Mouse (Mus musculus) spleen, adult 18-20 months (tissue): Measurements from ENCODE around the gene Tex2.
"Not testable (repeated sequence)": the region's sequence is repeated elsewhere in the genome, so short reads cannot be mapped to it uniquely, and the experiment has no call there.

Experiments used
- DNase-seq, 2 experiments: peaks; one replicate each; pipeline ENCODE4 v3.0.0; 2022; ENCODE audit warnings: mixed read lengths in 2 of 2

Gene Tex2

DNA sequence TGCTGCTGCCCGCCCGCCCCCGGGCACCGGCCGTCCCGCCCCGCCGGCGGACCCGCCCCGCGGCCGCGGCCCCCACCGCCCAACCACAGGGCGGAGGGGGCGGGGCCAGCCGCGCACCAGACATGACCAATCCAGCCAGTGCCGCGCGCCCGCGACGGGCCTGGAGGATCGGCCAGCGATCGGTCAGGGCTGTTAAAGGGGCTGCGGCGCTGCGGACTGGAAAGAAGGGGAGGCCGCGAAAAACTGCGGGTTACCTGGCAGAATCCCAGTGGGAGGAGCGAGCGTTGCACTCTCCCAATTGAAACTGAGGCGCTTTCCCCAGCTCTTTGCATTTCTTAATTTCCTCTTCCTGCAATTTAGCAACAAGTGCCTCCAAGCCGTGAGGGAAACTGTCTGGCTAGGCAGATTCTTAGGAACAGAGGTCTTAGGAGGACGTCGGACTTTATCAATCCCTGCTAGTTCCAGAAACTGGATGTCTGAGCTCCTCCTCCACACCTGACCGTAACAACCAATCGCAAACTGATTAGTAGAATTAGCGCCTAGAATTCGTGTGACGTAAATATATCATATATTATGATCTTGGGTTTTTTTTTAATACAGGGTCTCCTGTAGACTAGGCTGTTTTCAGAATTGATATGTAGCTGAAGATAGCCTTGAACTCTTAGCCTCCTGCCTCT lies at the start of gene Tex2:
Tex2 (minus strand) TSS at position 463 of the 677 bp plus-strand sequence.
- DNase-seq, result peak; percentile 91 to 93

DNA sequence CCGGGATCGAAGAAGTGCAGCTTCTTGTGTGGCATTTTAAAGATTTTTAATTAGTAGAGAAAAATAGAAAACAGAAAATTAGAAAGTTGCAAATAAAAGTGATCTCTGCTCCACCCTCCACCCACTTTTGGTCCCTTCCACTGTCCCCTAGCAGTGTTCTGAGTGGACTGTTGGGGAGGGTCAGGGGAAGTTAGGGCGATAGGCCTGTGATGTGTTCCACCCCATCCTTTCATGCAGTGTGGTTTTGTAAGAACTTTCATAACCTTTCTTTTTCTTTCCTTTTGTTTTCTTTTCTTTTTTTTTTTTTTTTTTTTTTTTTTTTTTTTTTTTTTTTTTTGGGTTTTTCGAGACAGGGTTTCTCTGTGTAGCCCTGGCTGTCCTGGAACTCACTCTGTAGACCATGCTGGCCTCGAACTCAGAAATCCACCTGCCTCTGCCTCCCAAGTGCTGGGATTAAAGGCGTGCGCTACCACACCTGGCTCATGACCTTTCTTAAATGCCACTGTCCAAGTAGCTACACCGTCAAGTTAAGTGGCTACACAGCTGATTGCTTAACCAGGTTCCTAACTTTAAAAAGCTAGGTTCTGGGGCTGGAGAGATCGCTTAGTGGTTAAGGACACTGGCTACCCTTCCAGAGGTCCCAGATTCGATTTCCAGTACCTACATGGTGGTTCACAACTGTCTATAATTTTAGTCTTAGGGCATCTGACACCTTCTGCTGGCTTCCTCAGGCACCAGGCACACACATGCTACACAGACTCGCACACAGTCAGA lies 49.6 kb upstream of the Tex2 start:
- DNase-seq, result no peak

DNA sequence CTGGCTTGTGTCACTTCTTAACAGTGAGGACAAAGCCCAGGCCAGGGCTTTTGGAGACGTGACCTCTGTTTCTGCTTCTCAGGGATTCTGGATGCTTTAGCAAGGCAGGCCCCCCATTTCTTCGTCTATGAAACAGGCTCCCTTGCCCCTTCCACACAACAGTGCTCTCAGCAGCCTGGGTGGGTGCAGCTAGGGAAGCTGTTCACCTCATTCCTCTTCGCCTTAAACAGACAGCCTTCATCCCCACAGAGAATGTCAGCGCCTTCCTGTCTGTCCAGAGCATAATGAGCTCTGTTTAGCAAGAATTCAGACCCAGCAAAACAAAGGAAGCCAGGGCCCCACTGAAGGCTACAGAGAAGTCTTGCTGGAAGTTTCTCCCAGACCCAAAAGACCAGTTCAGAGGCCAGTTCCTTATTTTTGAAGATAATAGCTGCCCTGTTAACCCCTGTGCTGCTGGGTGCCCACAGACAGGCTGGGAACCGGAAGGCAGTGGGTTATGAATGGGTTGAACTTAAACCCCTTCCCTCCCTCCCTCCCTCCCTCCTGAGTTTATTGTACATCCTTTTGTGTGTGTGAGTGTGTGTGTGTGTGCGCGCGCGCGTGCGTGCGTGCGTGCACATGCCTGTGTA lies 47.3 kb upstream of the Tex2 start:
- no peak for DNase-seq

DNA sequence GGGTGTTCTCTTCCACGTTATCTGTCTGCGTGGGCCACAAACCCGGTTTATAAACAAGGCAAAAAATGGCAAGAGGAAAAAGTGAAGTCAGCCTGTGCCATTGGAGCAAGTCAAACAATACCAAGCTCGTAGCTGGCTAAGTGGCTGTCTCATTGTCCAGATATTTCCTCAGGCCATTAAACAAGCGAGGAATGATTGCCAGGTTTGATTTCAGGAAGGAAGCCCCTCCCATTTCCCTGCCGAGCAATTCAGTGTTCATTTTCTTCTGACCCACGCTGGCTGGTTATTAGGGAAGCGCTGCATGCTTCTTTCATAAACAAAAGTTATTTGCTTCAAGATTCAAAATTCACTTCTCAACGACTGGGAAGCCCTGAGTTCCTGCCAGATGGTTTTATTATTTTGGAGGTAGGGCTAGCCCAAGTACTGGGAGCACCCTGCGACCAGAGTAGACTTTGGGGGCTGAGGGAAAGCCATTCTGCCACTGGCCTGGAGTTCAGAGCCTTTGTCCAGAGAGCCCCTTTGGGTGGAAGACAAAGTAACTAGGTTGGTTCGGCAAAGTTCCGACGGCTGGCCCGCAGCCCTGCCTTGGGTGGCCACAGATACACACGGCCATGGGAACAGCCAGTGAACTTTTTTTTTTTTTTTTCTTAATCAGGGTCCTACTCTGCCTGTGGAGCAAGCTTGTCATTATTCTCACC lies 46.5 kb upstream of the Tex2 start:
- DNase-seq, result no peak

DNA sequence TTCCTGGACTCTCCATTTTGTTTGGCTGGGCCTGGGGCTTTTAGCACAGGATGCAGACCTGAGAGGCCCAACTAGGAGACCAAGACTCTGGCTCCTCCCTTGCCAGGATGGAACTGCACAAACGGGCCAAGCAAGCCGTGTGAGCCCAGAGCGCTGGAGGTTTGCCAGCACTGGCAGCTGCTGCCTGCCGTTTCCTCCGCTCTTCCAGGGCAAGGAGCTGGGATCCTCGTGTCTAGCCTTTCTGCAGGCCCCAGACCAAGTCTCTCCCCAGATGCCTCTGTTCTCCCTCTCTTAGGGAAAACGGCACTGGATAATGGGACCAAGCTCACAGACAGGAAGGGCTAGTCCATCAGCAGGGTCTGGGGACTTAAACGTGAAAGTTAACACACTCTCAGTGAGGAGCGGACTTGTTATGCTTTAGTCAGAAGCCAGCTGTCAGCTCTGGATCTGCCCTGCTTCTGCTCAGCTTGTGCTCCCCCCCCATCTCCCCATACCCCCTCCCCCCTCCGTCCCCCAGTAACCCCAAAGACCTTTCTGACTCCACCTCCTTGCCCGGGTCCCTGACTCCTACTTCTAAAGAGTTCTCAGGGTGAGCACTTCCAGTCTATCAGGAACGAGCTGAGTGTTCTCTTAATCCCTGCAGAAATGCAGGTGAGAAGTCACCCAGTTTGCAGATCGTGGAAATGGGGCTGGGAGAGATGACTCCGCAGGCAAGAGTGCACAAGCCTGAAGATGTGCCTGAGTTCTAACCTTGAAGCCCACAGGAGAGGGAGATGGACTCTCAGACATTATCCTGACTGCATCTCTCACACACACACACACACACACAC lies 45.0 kb upstream of the Tex2 start:
- no peak for DNase-seq

DNA sequence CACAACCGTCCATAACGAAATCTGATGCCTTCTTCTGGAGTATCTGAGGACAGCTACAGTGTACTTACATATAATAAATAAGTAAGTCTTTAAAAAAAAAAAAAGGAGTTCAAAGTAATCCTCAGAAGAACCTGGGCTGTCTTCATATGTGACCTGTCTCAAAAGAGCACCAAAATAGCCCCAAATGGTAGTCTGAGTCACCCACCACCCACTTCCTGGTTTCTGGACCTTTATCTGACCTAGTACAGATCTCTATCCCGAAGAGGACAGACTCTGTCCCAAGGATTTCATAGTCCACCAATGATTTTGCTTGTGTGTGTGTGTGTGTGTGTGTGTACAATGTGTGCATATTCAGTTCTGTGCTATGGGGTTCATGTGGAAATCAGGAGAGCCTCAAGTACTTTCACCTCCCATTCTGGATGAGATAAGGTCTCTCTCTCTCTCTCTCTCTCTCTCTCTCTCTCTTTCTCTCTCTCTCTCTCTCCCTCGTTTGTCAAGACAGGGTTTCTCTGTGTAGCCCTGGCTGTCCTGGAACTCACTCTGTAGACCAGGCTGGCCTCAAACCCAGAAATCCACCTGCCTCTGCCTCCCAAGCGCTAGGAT lies 43.8 kb upstream of the Tex2 start:
- DNase-seq, result not testable (repeated sequence)

DNA sequence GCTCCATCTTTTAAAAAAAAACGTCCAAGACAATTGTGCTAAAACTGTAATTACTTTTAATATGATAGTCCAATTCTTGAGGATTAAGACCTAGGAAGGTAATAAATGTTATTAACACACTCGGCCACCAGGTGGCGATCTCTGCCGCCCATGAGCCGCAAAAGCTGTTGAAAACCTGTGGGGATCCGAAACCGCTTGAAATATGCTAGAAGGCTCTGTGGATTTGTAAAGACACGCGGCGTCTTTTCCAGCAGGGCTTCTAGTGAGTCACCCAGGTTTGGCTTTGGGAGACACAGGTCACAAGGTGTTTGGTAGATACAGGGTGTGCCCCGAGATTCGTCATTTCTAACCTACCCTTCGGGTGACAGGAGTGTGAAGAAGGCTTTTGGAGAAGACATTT lies 35.1 kb upstream of the Tex2 start:
- peak; percentile 63 to 81 for DNase-seq

DNA sequence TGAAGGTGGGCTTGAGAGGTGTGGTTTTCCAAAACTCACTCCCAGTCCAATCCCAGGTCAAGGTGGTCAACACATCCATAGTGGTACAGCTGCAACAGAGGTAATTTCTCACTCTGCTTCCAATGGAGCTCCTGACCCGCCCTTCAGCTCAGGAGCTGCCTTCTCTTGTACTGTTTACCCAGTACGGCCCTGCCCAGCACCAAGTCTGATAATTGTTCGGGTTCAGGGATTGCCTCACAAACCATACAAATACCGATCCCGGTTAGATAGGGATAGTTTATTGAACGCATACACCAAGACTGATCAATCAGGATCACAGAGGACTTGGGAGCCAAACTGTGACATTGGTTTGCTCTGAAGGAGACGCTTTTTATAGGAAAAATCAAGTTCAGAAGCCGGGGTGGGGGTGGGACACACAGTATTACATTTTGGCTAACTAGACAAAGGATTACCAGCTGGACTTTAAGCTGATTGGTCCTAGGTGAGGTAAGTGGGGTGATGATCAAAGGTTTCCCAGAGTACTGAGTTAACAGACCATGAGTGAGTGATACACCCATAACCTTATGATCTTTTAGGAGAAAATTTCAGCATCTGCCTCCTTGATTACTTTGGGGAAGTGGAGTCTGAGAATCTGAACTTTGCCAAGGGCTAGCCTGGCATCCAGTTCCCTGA lies 29.9 kb upstream of the Tex2 start:
- no peak for DNase-seq

DNA sequence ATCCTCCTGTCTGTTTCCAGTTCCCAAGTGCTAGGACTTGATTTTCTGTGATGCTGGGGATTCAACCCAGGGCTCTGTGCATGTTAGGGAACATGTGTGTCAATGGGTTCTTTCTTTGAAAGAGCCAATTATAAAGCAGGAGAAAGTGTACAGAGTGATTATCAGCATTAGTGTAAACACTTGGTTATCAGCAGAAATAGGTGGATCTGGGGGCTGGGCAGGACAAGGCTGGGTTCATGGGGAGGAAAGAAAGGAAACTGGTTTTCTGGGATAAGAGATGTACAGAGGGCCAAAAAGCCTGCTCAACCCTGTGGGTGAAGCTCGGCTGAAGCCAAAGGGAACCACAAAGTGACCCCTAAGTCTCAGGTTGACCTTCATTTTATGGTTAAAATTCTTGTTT lies 28.4 kb upstream of the Tex2 start:
- DNase-seq, result no peak

DNA sequence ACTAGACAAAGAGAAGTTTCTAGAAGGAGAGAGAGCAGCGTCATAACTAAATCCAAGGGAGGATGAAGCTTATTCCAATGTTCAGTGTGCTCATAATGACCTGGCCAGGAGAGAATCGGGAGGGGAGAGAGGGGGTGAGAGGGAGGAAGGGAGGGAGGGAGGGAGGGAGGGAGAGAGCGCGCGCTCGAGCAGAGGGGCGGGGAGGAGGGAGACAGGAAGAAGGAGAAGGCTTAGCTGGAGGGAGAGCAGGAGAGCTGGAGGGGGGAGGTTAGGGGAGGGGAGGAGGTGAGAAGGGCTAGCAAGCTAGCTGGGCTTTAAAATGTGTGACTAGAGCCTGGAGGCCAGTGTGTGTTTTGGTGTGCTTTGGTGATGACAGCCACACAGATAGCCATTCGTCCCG lies 26.8 kb upstream of the Tex2 start:
- DNase-seq, result no peak

DNA sequence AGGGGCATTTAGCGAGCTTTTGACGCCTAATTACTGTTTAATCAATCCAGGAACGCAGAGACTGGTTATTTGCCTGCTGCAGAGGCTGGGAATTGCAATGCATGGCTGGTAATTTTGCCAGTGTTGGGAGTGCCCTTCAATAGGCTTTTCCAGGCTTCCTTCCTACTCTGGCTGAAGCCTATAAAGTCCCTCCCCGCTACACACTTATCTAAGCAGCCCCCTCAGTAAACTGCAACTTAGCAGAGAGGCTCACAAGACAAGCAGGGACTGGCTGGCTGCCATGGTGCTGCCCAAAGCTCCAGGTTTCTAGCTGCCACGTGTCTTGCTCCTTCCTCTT lies 26.1 kb upstream of the Tex2 start:
- no peak for DNase-seq

DNA sequence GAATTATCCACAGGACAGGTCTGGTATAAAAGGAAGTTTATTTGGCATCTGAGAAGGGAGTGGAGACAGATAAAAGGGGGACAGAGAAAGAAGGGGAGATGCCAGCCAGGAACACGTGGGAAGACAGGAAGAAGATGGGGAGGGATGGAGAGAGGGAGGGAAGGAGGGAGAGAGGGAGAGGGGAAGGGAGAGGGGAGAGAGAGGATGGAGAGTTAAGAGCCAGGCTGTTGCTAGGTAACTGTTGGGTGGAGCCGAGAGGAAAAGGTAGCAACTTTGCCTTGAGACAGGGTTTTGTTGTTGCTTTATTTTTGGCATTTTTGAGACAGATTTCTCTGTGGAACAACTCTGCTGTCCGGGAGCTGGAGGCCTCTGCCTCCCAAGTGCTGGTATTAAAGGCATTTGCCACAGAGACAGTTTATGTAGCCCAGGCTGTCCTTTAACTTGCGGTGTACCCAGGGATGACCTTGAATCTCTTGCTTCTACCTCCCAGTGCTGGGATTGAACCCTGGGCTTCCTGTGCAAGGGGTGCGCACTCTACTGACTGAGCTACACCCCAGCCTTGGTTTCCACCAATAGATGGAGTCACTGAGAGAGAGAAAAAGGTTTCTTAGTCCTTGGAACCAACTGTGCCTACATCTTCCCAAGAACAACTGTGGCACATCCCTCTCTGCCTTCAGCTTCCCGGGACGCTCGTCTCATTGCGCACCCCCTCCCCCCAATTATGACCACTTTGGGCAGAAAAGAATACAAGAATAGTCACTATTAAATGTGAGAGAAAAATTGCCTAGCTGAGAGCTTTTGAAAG lies 25.5 kb upstream of the Tex2 start:
- no peak for DNase-seq

DNA sequence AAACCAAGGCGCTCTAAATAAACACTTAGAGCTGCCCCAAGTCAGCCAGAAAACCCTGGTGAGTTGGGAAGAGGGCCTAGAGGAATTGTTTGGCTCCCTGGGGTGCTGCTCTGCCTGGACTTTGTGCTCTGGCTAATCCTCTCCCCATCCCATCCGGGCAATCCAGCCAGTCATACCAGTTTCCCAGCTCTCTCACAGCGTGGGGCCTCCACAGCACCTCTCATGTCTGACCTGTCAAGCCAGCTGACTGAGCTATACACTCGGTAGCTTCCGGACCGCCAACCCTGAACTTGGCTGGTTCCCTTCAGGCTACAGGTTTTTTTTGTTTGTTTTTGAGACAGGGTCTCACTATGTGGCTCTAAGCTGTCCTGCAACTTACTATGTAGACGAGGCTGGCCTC lies 24.5 kb upstream of the Tex2 start:
- no peak for DNase-seq

DNA sequence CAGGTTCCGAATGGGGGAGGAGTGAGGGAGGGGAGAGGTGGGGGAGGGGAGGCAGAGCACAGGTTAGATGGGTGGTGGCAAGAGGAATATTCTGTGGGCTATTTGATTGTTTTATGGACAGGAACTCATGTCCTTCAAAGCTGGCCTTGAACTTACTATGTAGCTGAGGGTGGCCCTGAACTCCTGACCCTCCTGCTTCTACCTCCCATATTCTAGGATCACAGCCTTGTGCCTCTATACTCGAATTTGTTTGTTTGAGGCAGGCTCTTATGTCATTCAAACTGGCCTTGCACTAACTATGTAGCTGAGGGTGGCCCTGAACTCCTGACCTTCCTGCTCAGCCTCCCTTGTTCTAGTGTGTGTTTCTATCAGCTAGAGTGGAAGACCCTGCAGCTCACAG lies 22.7 kb upstream of the Tex2 start:
- DNase-seq, result no peak

DNA sequence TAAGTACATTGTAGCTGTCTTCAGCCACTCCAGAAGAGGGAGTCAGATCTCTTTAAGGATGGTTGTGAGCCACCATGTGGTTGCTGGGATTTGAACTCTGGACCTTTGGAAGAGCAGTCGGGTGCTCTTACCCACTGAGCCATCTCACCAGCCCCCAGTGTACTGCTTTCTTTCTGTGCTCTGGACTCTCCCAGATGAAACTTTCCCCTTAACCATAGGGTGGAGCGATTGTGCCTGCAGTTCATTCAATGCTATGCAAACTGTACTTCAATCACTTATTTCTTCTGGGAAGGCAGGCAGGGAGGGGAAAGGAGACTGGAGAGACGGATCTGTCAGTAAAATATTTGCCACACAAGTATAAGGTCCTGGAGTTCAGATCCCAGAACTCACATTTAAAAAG lies 21.0 kb upstream of the Tex2 start:
- DNase-seq, result not testable (repeated sequence)

DNA sequence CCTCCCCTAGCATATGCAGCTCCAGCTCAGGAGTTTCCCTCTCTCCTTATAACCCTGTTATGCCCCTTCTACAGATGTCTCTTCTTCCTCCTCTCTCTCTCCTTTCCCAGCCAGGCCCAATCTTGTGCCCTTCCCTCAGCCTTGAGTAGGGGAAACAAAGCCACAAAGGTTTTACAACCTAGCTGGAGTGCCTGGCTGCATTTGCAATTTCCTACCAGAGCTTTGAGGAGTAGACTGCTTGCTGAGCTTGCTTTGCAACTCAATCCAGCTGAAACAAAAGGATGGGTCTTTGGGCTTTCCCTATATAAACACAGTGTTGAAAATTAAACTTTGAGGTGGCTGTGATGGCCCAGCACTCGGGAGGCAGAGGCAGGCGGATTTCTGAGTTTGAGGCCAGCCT lies 20.2 kb upstream of the Tex2 start:
- DNase-seq, result no peak

DNA sequence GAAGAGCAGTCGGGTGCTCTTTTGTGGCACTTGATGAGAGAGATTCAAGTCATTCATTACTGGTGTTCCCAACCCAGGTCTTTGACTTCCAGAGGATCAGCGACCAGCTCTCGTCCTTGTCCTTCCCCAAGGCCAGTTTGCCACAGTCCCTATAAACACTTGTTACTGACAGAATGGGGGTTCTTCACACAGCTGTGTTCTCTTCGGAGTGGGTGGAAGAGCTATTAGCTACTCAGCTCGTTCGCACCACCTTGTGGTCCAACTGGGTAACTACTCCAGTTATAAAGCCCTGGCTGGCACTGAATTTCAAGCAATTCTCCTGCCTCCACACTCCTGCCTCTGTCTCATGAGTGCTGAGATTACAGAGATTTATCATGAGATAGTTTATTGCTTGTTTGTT lies 14.5 kb upstream of the Tex2 start:
- peak; percentile 32 to 67 for DNase-seq

DNA sequence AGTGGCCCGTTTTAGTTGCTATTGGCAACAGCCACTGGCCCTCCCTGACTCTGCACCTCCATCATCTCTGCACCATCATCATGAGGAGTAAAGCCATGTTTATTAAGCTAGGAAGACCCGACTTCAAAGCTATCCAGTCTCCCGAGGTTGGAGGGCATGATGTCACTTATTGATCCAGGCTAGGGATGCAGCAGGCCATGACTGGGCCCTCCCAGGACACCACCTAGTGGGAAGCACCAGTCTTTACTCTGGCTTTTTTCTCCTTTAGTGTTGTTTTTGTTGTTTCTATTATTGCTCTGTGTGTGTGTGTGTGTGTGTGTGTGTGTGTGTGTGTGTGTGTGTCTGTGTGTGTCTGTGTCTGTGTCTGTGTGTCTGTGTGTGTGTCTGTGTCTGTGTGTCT lies 12.4 kb upstream of the Tex2 start:
- DNase-seq, result no peak

DNA sequence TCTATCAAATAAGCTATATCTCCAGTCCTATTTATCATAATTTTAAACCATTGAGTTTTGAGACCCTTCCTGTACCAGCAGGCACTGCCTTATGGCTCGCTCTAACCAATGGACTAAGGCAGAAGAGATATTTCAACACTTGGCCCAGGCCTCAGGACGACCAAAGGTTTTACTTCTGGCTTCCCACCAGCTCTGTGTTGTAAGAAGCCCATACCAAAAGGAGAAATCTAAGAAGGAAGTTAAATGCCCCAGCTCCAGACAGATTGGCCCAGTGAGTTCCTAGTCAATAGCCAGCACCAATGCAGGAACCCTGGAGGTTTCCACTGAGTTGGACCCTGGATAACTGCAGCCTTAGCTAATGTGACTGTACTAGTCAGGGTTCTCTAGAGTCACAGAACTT lies 10.4 kb upstream of the Tex2 start:
- no peak for DNase-seq

DNA sequence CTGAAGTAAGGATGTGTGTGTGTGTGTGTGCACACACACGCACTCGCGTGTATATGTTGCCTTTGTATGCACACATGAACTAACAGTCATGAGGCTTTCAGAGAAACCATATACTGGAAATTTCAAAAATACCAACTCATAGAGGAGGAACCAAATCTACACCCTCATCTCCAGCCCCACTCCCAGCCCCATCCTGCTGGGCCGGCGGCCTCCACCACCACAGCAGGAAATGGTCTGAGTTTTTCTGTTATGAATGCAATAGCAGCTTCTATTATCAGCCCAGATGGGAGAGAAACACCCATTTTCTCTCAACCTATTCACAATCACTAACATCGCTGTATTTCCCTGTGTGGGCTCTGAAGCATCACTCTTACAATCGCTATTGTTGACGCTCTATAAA lies 8.8 kb upstream of the Tex2 start:
- no peak for DNase-seq

DNA sequence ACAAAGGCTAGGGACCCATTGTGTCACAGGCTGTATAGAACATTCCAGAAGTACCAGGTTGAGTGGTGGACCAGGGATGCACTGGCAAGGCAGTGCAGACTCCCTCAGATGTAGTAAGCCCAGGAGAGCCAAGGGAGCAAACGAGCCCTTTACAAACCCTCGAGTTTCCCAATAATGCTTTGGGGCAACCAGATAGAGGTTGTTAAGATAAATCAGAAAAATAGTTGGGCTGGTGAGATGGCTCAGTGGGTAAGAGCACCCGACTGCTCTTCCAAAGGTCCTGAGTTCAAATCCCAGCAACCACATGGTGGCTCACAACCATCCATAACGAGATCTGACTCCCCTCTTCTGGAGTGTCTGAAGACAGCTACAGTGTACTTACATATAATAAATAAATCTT lies 5.5 kb upstream of the Tex2 start:
- not testable (repeated sequence) for DNase-seq
